Mouse (Mus musculus) embryonic facial prominence, embryonic 11.5 days (tissue): ENCODE measurements around the gene Cd80. TPM values are rescaled to one million over a fixed set of nuclear protein-coding genes. Genes with fewer than 3 reads are reported as not detected.

Experiments used
- ATAC-seq: fragments of 200-750 bp; cut with Nextera tagmentation; replicated peaks from 2 replicates; pipeline ENCODE4 v1.8.0; 2017; ENCODE audit warnings: low read depth; ENCODE audit not compliant: insufficient number of reproducible peaks, low FRiP score, low TSS enrichment
- DNase-seq: peaks from one replicate; pipeline ENCODE4 v3.0.0-alpha.2; 2015; ENCODE audit warnings: low spot score
- H3K27ac ChIP-seq: fragments of 300-500 bp; sonication (generic); replicated peaks from 2 replicates; pipeline ENCODE4 v1.5.1; 2014; ENCODE audit warnings: mild to moderate bottlenecking, low read depth, low read length, control low read depth
- H3K27me3 ChIP-seq: fragments of 300-500 bp; sonication (generic); 2 replicates; pipeline ENCODE4 v1.6.1; 2014; ENCODE audit warnings: mild to moderate bottlenecking, low read length, moderate library complexity, mixed read lengths; ENCODE audit not compliant: control insufficient read depth, insufficient read depth
- H3K36me3 ChIP-seq: fragments of 300-500 bp; sonication (generic); replicated peaks from 2 replicates; pipeline ENCODE4 v1.6.1; 2014; ENCODE audit warnings: low read depth, mild to moderate bottlenecking, low read length, moderate library complexity, mixed read lengths; ENCODE audit not compliant: control insufficient read depth, insufficient read depth
- H3K4me1 ChIP-seq: fragments of 300-500 bp; sonication (generic); 2 replicates; pipeline ENCODE4 v1.6.1; 2014; ENCODE audit warnings: low read length, mixed read lengths; ENCODE audit not compliant: control insufficient read depth, insufficient read depth
- H3K4me2 ChIP-seq: fragments of 300-500 bp; sonication (generic); 2 replicates; pipeline ENCODE4 v1.6.1; 2014; ENCODE audit warnings: low read depth, mild to moderate bottlenecking, control low read depth, low read length, moderate library complexity
- H3K4me3 ChIP-seq: fragments of 300-500 bp; sonication (generic); 2 replicates; pipeline ENCODE4 v1.5.1; 2014; ENCODE audit warnings: low read depth, low read length, control low read depth
- H3K9ac ChIP-seq: fragments of 300-500 bp; sonication (generic); replicated peaks from 2 replicates; pipeline ENCODE4 v1.6.1; 2014; ENCODE audit warnings: mild to moderate bottlenecking, control low read depth, low read length
- H3K9me3 ChIP-seq: fragments of 300-500 bp; sonication (generic); replicated peaks from 2 replicates; pipeline ENCODE4 v1.6.1; 2016; ENCODE audit warnings: mild to moderate bottlenecking, low read length, inconsistent platforms, mixed read lengths; ENCODE audit not compliant: control insufficient read depth
- WGBS: fragments of 180-500 bp; shearing (Covaris S2); extraction: QIAGEN DNeasy Blood & Tissue Kit; methylation state at CpG from one replicate; pipeline ENCODE4 v1.1.7; 2014; 5-methylcytosine and 5-hydroxymethylcytosine counted together
- polyA plus RNA-seq: library from polyadenylated mRNA; unstranded; fragments of >200 nt; fragmentation: Nextera tagmentation; extraction: Ambion mirVana; gene quantifications from 2 replicates; pipeline ENCODE4 v1.2.1, GENCODE M21; 2014

Gene Cd80
- polyA plus RNA-seq, 1 experiment from 2014 or later = 0.52 TPM

DNA sequence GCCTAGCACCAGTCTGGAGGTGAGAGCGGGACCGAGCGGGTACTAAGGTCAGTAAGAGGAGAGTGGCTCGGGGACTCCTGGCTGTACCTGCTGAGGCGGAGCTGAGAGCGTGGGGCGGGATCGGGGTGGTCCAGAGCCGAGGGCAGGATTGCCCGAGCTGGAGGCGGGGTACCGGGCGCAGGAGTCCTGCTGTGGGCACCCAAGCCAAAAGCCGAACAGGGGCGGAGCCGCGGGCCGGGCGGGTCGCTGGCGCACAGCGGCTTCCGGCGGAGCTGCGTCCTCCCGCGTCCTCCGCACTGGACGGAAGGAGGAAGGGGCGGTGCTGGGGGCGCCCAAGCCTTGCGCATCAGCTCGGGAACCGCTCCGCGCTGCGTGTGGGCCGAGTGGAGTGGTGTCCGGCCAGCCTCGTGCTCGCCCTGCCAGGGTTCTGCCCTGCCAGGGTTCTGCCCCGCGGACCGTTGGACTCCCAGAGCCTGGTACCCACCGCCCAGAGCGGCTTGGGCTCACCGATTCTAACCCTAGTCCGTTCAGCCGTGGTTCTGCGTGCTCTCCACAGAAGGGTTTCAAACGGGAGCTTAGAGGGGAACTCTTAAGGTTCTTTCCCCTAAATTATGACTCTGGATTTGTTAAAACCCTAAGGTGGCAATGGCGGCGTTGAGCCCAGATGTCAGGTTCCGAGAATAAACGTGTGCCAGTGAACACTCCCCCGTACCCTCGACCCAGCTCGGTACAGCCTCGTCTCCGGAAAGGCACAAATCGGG lies 2.7 kb upstream of the Cd80 start, which contains the start of gene Adprh:
Gene Adprh, minus strand, starts transcription at position 262 of the 761 bp plus-strand sequence.
- H3K4me1 ChIP-seq = no peaks in the 10 kb centered on the region
- peak within 1 kb of the TSS; percentile 72 for H3K4me3 ChIP-seq
- no peaks in the 10 kb centered on the region for H3K9me3 ChIP-seq
- no peaks in the 10 kb centered on the region; the same call in 1 of the 2 replicates for H3K36me3 ChIP-seq
- DNase-seq (peak; percentile 93), ATAC-seq (peak; percentile 97)
- peak within 1 kb of the TSS; percentile 80 for H3K27ac ChIP-seq
- peak within 1 kb of the TSS; percentile 96 for H3K9ac ChIP-seq
- peak within 1 kb of the TSS; percentile 51 for H3K4me2 ChIP-seq
- WGBS = 1% methylated on average over 56 of the region's 61 CpGs
- no peaks in the 10 kb centered on the region for H3K27me3 ChIP-seq

DNA sequence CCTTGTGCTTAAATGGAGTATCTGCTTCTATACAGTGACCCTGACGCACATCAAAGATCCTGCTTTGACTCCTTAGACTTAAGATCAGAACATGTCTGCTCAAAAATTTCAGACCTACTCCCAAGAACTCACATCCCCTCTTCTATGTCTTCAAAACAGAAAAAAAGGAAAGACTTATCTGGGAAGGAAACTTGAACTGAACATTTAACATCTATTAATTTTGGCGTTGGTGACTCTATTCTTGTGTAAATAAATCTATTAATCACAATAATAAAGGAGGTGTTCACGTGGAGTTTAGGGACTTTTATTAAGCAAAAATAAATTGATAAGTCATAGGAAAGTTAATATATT lies 2.2 kb upstream of the Cd80 start:
- WGBS = 32% methylated on average over 3 of the region's 3 CpGs
- Histone ChIP-seq H3K9me3 (no peaks in the 10 kb centered on the region), H3K9ac (peak overlapping the region; percentile 96), H3K27ac (no peak overlapping the region), H3K36me3 (no peaks in the 10 kb centered on the region; the same call in 1 of the 2 replicates), H3K4me2 (peak overlapping the region; percentile 51), H3K4me3 (peak overlapping the region; percentile 72), H3K27me3 (no peaks in the 10 kb centered on the region), H3K4me1 (no peaks in the 10 kb centered on the region)
- no peak for ATAC-seq
- no peak for DNase-seq

DNA sequence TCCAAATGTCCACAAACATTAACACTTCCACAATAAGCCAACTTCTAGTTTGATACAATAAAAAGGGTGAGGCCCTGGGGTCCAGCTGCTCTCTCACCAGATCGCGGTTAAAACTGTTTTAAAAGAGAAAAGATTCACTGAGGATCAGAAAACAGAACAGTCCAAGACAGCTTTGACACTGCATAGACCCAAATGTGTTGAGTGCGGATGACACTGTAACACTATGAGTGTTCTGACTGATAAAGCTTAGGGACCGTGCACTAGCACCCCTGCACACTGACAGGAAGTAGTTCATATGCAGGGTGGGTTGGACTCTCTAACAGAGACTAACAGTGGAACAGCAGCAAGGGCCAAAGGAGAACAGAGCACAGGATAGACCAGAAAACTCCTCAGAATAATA lies 1.4 kb upstream of the Cd80 start:
- no peaks in the 10 kb centered on the region; the same call in 1 of the 2 replicates for H3K36me3 ChIP-seq
- no peaks in the 10 kb centered on the region for H3K27me3 ChIP-seq
- no peak overlapping the region for H3K4me3 ChIP-seq
- H3K9me3 ChIP-seq = no peaks in the 10 kb centered on the region
- H3K4me1 ChIP-seq = no peaks in the 10 kb centered on the region
- ATAC-seq (no peak), DNase-seq (no peak)
- H3K27ac ChIP-seq = no peak overlapping the region
- 91% methylated on average over 4 of the region's 4 CpGs for WGBS
- H3K9ac ChIP-seq = no peak overlapping the region
- no peak overlapping the region for H3K4me2 ChIP-seq

- Histone ChIP-seq H3K27ac (no peak overlapping the region), H3K9ac (no peak overlapping the region), H3K4me3 (no peak overlapping the region), H3K36me3 (no peaks in the 10 kb centered on the region; the same call in 1 of the 2 replicates), H3K4me2 (no peak overlapping the region), H3K9me3 (no peaks in the 10 kb centered on the region), H3K27me3 (no peaks in the 10 kb centered on the region), H3K4me1 (no peaks in the 10 kb centered on the region)
- ATAC-seq (no peak), DNase-seq (no peak)
- 78% methylated on average over 11 of the region's 11 CpGs for WGBS
Measured at GRCm38 (mm10) chr16:38454533-38455254, 667 bp upstream of the Cd80 start.

DNA sequence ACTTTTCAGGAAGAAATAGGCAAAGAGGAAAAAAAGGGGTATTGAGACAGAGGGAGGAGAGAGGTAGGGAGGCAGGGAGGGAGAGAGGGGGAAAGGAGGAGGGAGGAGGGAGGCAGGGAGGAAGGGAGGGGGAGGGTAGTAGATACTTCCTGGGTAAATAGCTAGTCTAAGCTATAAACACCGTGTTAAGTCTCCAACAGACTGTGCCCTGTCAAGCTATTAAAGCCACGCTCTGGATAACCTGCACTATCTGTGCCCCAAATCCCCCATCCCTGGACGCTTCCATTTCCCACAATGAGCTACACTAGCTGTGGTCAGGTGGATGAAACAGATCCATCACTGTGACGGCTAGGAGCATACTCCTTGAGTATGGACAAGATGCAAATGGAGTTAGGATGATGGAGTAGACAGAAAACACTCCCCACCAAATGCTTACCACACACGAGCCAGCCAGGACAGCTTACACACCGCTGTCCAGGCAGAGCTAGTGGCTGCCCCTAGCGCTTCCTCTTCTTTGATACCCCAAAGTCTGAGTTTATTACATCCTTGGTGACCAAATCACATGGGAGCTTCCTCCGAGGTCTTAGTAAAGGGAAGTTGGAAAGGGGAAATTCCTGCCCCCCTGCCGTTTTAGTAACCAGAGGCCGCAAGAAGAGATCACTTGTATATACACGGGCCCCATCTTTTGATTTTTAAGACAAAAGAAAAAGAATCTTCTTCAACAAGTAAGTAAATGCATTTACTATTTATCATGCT lies 1.6 kb downstream of the Cd80 start:
- Histone ChIP-seq H3K36me3 (no peaks in the 10 kb centered on the region), H3K4me2 (no peak overlapping the region), H3K4me3 (no peak overlapping the region), H3K27me3 (no peaks in the 10 kb centered on the region), H3K27ac (no peak overlapping the region), H3K9ac (no peak overlapping the region), H3K4me1 (no peaks in the 10 kb centered on the region), H3K9me3 (no peaks in the 10 kb centered on the region)
- 58% methylated on average over 11 of the region's 11 CpGs for WGBS
- ATAC-seq = no peak
- no peak for DNase-seq

DNA sequence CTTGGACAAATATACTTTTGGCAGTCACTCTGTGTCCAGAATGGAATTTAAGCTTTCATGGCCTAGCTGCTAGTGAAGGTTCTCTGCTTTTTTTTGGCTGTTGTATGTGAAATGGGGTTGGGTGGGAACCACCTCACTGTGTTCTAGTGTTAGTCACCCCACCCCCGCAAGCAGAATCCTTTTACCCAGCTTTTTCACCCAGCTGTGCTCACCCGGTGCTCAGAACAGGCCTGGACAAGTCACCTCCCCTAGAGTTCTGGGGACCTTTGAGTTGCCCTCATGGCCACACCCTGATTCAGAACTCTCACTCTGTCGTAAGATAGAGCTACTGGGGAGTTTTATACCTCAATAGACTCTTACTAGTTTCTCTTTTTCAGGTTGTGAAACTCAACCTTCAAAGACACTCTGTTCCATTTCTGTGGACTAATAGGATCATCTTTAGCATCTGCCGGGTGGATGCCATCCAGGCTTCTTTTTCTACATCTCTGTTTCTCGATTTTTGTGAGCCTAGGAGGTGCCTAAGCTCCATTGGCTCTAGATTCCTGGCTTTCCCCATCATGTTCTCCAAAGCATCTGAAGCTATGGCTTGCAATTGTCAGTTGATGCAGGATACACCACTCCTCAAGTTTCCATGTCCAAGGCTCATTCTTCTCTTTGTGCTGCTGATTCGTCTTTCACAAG lies 3.4 kb downstream of the Cd80 start:
- DNase-seq = no peak
- Histone ChIP-seq H3K4me2 (no peak overlapping the region), H3K9ac (no peak overlapping the region), H3K27me3 (no peaks in the 10 kb centered on the region), H3K9me3 (no peaks in the 10 kb centered on the region), H3K36me3 (no peaks in the 10 kb centered on the region), H3K4me1 (no peaks in the 10 kb centered on the region), H3K27ac (no peak overlapping the region), H3K4me3 (no peak overlapping the region)
- no peak for ATAC-seq
- 66% methylated on average over 6 of the region's 6 CpGs for WGBS

GRCm38 (mm10) chr16:38459990-38460389 lies 4.6 kb downstream of the Cd80 start:
- Histone ChIP-seq H3K27me3 (no peaks in the 10 kb centered on the region), H3K36me3 (no peaks in the 10 kb centered on the region), H3K4me3 (no peak overlapping the region), H3K9ac (no peak overlapping the region), H3K9me3 (no peaks in the 10 kb centered on the region), H3K4me1 (no peaks in the 10 kb centered on the region), H3K4me2 (no peak overlapping the region), H3K27ac (no peak overlapping the region)
- DNase-seq = no peak
- WGBS = 92% methylated on average over 4 of the region's 4 CpGs
- no peak for ATAC-seq
